Mouse (Mus musculus): ENCODE measurements at regions not wholly inside any gene's neighbourhood (a gene's known extent, or its start where the extent isn't known, plus 50 kb on each side); places are given as distances from the start of the nearest gene placed in this dataset.

DNA sequence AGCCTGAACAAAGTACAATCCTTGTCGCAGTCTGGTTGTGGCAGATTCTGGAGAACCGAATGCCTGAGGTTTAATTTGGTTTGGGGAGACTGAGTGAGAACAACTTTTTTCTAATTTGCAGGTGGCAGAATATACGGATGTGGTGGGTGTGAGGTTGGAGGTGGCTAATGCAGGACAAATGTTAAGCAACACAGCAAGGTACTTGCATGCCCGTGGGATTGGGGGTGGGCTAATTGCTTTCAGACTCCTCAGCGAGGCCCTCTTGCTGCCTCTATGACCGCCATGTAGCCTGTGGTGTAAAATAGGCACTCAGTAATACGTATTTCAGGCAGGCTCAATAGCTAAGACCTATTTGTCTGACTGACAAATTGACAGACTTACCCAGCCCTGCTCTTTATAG, 109.4 kb upstream of the Frg1 start:
- no peak for DNase-seq (ENCODE audit: low spot score in 2 of 2)

- no peak for DNase-seq (ENCODE audit: low spot score in 2 of 2)
These were observed 68.3 kb upstream of the Frg1 start for GRCm38 (mm10) chr8:41485163-41485562.

DNA sequence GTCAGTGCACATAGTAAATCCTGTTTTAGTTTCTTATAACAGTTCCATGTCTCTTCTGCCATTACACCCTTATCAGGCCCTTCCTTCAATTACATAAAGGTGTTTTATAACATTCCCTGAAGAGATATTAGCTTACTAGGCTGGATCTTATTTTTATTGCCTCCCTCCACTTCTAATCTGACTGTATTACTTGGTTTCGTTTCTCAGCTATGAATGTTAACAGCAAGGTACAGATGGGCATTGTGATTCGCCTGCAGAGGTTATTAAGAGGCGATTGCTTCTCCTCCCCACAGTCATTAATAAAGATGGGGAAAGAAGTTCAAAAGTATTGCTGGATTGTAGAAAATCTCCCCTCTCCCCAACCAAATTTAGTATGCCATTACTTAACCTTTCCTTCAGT, 66.4 kb upstream of the Frg1 start:
- DNase-seq (ENCODE audit: low spot score in 2 of 2), result no peak

- DNase-seq (ENCODE audit: low spot score in 2 of 2), result no peak
These were observed 56.3 kb upstream of the Frg1 start for GRCm38 (mm10) chr8:41472992-41473699.

- no peak for DNase-seq (ENCODE audit: low spot score in 2 of 2)
These were observed 55.4 kb upstream of the Frg1 start for GRCm38 (mm10) chr8:41472233-41472632.

Data from gastrocnemius, postnatal 4 days (tissue).